ENCODE assay signal across 22 mouse cellular contexts in genomic region chr2:6397166-6397565, GRCm38 (mm10).
DNase-seq lines count a peak whose midpoint lies in the region; ATAC-seq and TF ChIP-seq lines count a peak whose summit lies in the region.
"Had no signal": no experiment of that assay in that cellular context is flagged by ENCODE, and none has a peak within 500 bp of the region (broad histone marks: within the 10 kb centered on the region; RNA-seq: fewer than 3 reads in every experiment).

No protein-coding gene starts in this region.

- no peak for ATAC-seq in stomach, postnatal 0 days (ENCODE audit: low FRiP score, low TSS enrichment)
- ATAC-seq in forebrain, embryonic 11.5 days (replicated peaks; ENCODE audit: low FRiP score): no peak
- ATAC-seq: activated CD4-positive, CD25-positive, alpha-beta regulatory T cell, adult 4 months; forebrain, embryonic 13.5 days; forebrain, embryonic 15.5 days; forebrain, postnatal 0 days had no signal

- no peak overlapping the region for H3K9ac ChIP-seq in stomach, postnatal 0 days (ENCODE audit: low read length)
- no peak overlapping the region for H3K9ac ChIP-seq in forebrain, embryonic 11.5 days (ENCODE audit: low read length)
- H3K9ac ChIP-seq: embryonic facial prominence, embryonic 13.5 days; embryonic facial prominence, embryonic 15.5 days; forebrain, embryonic 13.5 days; forebrain, embryonic 15.5 days; forebrain, postnatal 0 days had no signal

- 58% methylated on average over 3 of the region's 3 CpGs for WGBS in stomach, postnatal 0 days
- WGBS in forebrain, embryonic 11.5 days: 43% methylated on average over 3 of the region's 3 CpGs

- no peak overlapping the region for H3K4me2 ChIP-seq in stomach, postnatal 0 days (replicated peaks; ENCODE audit: low read depth)
- H3K4me2 ChIP-seq in forebrain, embryonic 11.5 days (ENCODE audit: low read depth, low read length, severe bottlenecking): no peak overlapping the region
- H3K4me2 ChIP-seq: embryonic facial prominence, embryonic 13.5 days; embryonic facial prominence, embryonic 15.5 days; forebrain, embryonic 13.5 days; forebrain, embryonic 15.5 days had no signal

- no peak overlapping the region for H3K27ac ChIP-seq in stomach, postnatal 0 days (replicated peaks)
- H3K27ac ChIP-seq in forebrain, embryonic 11.5 days (ENCODE audit: low read depth, low read length): no peak overlapping the region
- H3K27ac ChIP-seq: embryonic facial prominence, embryonic 13.5 days; embryonic facial prominence, embryonic 15.5 days; forebrain, embryonic 10.5 days; forebrain, embryonic 15.5 days had no signal

- no peak overlapping the region for H3K4me3 ChIP-seq in stomach, postnatal 0 days (ENCODE audit: low read depth, low read length)
- H3K4me3 ChIP-seq in forebrain, embryonic 11.5 days (ENCODE audit: low read depth, low read length): no peak overlapping the region
- H3K4me3 ChIP-seq: embryonic facial prominence, embryonic 13.5 days; embryonic facial prominence, embryonic 15.5 days; erythroblast, embryonic 14.5 days; forebrain, embryonic 10.5 days; forebrain, embryonic 13.5 days; forebrain, embryonic 15.5 days had no signal

- TF ChIP-seq CTCF in stomach, postnatal 0 days (IDR thresholded peaks at IDR 0.05; ENCODE audit: low read depth): no peak

- no peaks in the 10 kb centered on the region for H3K36me3 ChIP-seq in stomach, postnatal 0 days (ENCODE audit: control insufficient read depth, insufficient read depth, low read length)
- H3K36me3 ChIP-seq in forebrain, embryonic 11.5 days (ENCODE audit: control insufficient read depth, insufficient read depth, low read length): no peaks in the 10 kb centered on the region
- H3K36me3 ChIP-seq: embryonic facial prominence, embryonic 15.5 days; forebrain, embryonic 15.5 days had no signal

- no peaks in the 10 kb centered on the region for H3K9me3 ChIP-seq in stomach, postnatal 0 days (ENCODE audit: control insufficient read depth, low read length)
- H3K9me3 ChIP-seq in forebrain, embryonic 11.5 days (ENCODE audit: control insufficient read depth, low read length): no peaks in the 10 kb centered on the region
- H3K9me3 ChIP-seq: embryonic facial prominence, embryonic 13.5 days; embryonic facial prominence, embryonic 15.5 days; forebrain, embryonic 10.5 days; forebrain, embryonic 13.5 days; forebrain, embryonic 15.5 days had no signal

- no peaks in the 10 kb centered on the region for H3K27me3 ChIP-seq in stomach, postnatal 0 days (ENCODE audit: control insufficient read depth, insufficient read depth, low read length)
- no peaks in the 10 kb centered on the region for H3K27me3 ChIP-seq in forebrain, embryonic 11.5 days (ENCODE audit: control insufficient read depth, insufficient read depth, low read length)
- H3K27me3 ChIP-seq: embryonic facial prominence, embryonic 13.5 days; embryonic facial prominence, embryonic 15.5 days; forebrain, embryonic 13.5 days; forebrain, embryonic 15.5 days had no signal

- no peaks in the 10 kb centered on the region for H3K4me1 ChIP-seq in stomach, postnatal 0 days (replicated peaks; ENCODE audit: control insufficient read depth, insufficient read depth)
- H3K4me1 ChIP-seq in forebrain, embryonic 11.5 days (replicated peaks; ENCODE audit: control insufficient read depth, insufficient read depth, low read length): no peaks in the 10 kb centered on the region
- H3K4me1 ChIP-seq: embryonic facial prominence, embryonic 15.5 days; forebrain, embryonic 15.5 days had no signal

- DNase-seq in cerebellum, postnatal 14 days: peak; percentile 32 to 58
- DNase-seq in cerebellum, adult 8-10 months: no peak
- peak; percentile 19 for DNase-seq in NIH3T3 (ENCODE audit: low read depth)
- DNase-seq in stomach, postnatal 0 days (ENCODE audit: low spot score): peak; percentile 1
- DNase-seq in heart, postnatal 14 days: no peak
- no peak for DNase-seq in forebrain, embryonic 11.5 days (ENCODE audit: low spot score)
- DNase-seq: adrenal gland, adult 8-10 months; adrenal gland, postnatal 14 days; adrenal gland, postnatal 36 days; cerebellum, adult 11 months; cerebellum, adult 18-20 months; cerebellum, adult 9-10 months; cerebellum, postnatal 25 days; embryo, embryonic 11 days; forebrain, postnatal 0 days had no signal

- intact Hi-C loops in heart, postnatal 14 days (cut with DNase I): no loop called here

- TF ChIP-seq EP300 in stomach, postnatal 0 days (optimal IDR thresholded peaks at IDR 0.05): no peak

Comparison
In these comparisons a context has a peak if more than half of its experiments do, and no peak if none do; other contexts are left out.
1. DNase-seq: peak in cerebellum, postnatal 14 days (2 of 2), NIH3T3 (single experiment) and stomach, postnatal 0 days (single experiment); none in cerebellum, adult 8-10 months (single experiment), heart, postnatal 14 days (0 of 2) and forebrain, embryonic 11.5 days (single experiment).